Mouse (Mus musculus) layer of hippocampus, postnatal 36 days (tissue): ENCODE data around the gene Kifap3. TPM values are rescaled to one million over a fixed set of nuclear protein-coding genes. Genes with fewer than 3 reads are reported as not detected.

Source experiments
- total RNA-seq, 2 experiments: library from RNA; stranded (reverse); gene quantifications; 2 replicates each; pipeline ENCODE4 v1.2.3; 2021

The Kifap3 gene
- total RNA-seq, 2 experiments from 2014 or later = 172 to 194 TPM

Other genes starting within 250 kb of the Kifap3 start
- 1 to 10 TPM; 4.0 to 6.7 TPM for gene Mettl11b, start 54.4 kb upstream of the Kifap3 start, total RNA-seq
- 10 to 100 TPM; 18.6 to 22.6 TPM for gene Scyl3, start 149.5 kb downstream of the Kifap3 start, total RNA-seq
- 1 to 10 TPM in 1 of 2 experiments, under 1 TPM in 1; 0.91 to 1.8 TPM for gene BC055324, start 215.2 kb downstream of the Kifap3 start, total RNA-seq
- gene Mettl18, start 215.3 kb downstream of the Kifap3 start, total RNA-seq = 1 to 10 TPM; 6.9 to 7.2 TPM